Mouse (Mus musculus) embryonic fibroblast, embryonic 13.5 days (primary cell): ENCODE data around the gene Ncapg2.

Experiments
- CTCF ChIP-seq: IDR thresholded peaks from 2 replicates; pipeline ENCODE4 v1.5.1; 2011; ENCODE audit warnings: mild to moderate bottlenecking, control low read depth, low read length, moderate library complexity, borderline replicate concordance; ENCODE audit not compliant: insufficient read depth
- POLR2A ChIP-seq: IDR thresholded peaks from 2 replicates; pipeline ENCODE4 v1.6.1; 2011; ENCODE audit warnings: low read depth, mild to moderate bottlenecking, control low read depth, low read length, moderate library complexity

- TF ChIP-seq CTCF (no peak), POLR2A (no peak)
Observed at GRCm38 (mm10) chr12:116368857-116369256, 36.3 kb upstream of the Ncapg2 start.
